Mouse (Mus musculus): ENCODE results near the gene C2cd5. TPM values are rescaled to one million over a fixed set of nuclear protein-coding genes. Genes with fewer than 3 reads are reported as not detected.

The C2cd5 gene
- total and polyA plus RNA-seq, 2 experiments from 2014 or later = 22.9 to 41.4 TPM

- no peaks in the 10 kb centered on the region for H3K9me3 ChIP-seq (ENCODE audit: low read length)
- H3K4me2 ChIP-seq (ENCODE audit: low read depth, low read length, poor library complexity, severe bottlenecking) = no peak overlapping the region
- no peak overlapping the region for H3K9ac ChIP-seq (replicated peaks; ENCODE audit: low read length, poor library complexity, severe bottlenecking)
- H3K27ac ChIP-seq (ENCODE audit: low read depth, low read length) = no peak overlapping the region
- no peaks in the 10 kb centered on the region for H3K27me3 ChIP-seq (ENCODE audit: insufficient read depth, low read length)
- no peaks in the 10 kb centered on the region for H3K36me3 ChIP-seq (ENCODE audit: insufficient read depth, low read length)
- no peak overlapping the region for H3K4me3 ChIP-seq (ENCODE audit: low read depth, low read length)
- TF ChIP-seq CTCF (IDR thresholded peaks at IDR 0.05) = no peak
- H3K4me1 ChIP-seq (ENCODE audit: insufficient read depth, low read length) = no peaks in the 10 kb centered on the region
- DNase-seq (ENCODE audit: low spot score) (no peak), ATAC-seq (ENCODE audit: low FRiP score) (no peak)
- WGBS = 97% methylated on average over 7 of the region's 7 CpGs
Measured at GRCm38 (mm10) chr6:143136688-143137087, 36.7 kb upstream of the C2cd5 start.

DNA sequence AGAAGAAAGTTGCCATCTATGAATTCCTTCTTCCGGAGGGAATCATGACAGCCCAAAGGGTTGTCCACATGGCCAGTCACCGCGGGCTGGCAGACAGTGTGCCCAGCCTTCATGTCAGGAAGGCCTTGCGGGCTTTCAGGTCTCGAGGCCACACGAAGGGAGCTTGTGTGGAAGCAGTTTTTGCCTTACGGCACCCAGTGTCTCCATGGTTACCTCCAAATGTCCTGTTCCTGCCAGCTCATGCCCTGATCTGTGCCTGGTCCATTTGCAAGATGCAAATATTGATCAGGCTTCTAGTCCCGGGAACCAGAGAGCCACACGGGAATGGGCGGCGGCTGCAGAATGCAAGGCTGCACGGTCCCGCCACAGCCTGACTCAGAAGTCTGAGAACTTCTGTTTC lies 35.2 kb upstream of the C2cd5 start:
- WGBS = 88% methylated on average over 13 of the region's 13 CpGs
- H3K4me3 ChIP-seq (ENCODE audit: low read depth, low read length) = no peak overlapping the region
- DNase-seq (ENCODE audit: low spot score) = no peak
- no peak overlapping the region for H3K27ac ChIP-seq (ENCODE audit: low read depth, low read length)
- no peak overlapping the region for H3K4me2 ChIP-seq (ENCODE audit: low read depth, low read length, poor library complexity, severe bottlenecking)
- ATAC-seq (ENCODE audit: low FRiP score) = no peak
- TF ChIP-seq CTCF (IDR thresholded peaks at IDR 0.05) = no peak
- H3K36me3 ChIP-seq (ENCODE audit: insufficient read depth, low read length) = no peaks in the 10 kb centered on the region
- no peaks in the 10 kb centered on the region for H3K27me3 ChIP-seq (ENCODE audit: insufficient read depth, low read length)
- no peaks in the 10 kb centered on the region for H3K9me3 ChIP-seq (ENCODE audit: low read length)
- H3K4me1 ChIP-seq (ENCODE audit: insufficient read depth, low read length) = no peaks in the 10 kb centered on the region
- no peak overlapping the region for H3K9ac ChIP-seq (replicated peaks; ENCODE audit: low read length, poor library complexity, severe bottlenecking)

DNA sequence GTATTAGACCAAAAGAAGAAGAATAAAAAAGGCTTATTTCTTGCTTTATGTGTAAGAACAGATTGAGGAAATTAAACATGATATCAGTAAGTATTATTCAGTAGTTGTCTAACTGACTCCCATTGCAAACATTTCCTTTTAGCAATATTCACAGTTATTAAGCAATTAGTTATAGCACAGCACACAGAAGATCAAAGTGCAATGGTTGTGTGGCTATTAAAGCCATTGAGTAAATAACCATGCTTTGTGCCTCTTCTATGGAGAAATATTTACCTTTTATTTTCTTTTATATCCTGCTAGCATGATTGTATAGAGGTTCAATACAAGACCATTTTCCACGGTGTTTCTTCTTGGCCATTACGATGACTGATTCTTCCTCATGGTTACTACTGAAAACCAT lies 33.2 kb upstream of the C2cd5 start:
- no peaks in the 10 kb centered on the region for H3K27me3 ChIP-seq (ENCODE audit: insufficient read depth, low read length)
- H3K9me3 ChIP-seq (ENCODE audit: low read length) = 0 out of 2 replicates have a peak, but pooled peaks cover 2% of the 10 kb centered on the region
- H3K27ac ChIP-seq (ENCODE audit: low read depth, low read length) = no peak overlapping the region
- TF ChIP-seq CTCF (IDR thresholded peaks at IDR 0.05) = no peak
- DNase-seq (ENCODE audit: low spot score) (no peak), ATAC-seq (ENCODE audit: low FRiP score) (no peak)
- H3K4me2 ChIP-seq (ENCODE audit: low read depth, low read length, poor library complexity, severe bottlenecking) = no peak overlapping the region
- 86% methylated on average over 2 of the region's 2 CpGs for WGBS
- no peak overlapping the region for H3K9ac ChIP-seq (replicated peaks; ENCODE audit: low read length, poor library complexity, severe bottlenecking)
- no peak overlapping the region for H3K4me3 ChIP-seq (ENCODE audit: low read depth, low read length)
- no peaks in the 10 kb centered on the region for H3K4me1 ChIP-seq (ENCODE audit: insufficient read depth, low read length)
- no peaks in the 10 kb centered on the region for H3K36me3 ChIP-seq (ENCODE audit: insufficient read depth, low read length)

GRCm38 (mm10) chr6:143131895-143132652 lies 32.1 kb upstream of the C2cd5 start:
- Histone ChIP-seq H3K27me3 (ENCODE audit: insufficient read depth, low read length) (no peaks in the 10 kb centered on the region), H3K4me3 (ENCODE audit: low read depth, low read length) (no peak overlapping the region), H3K27ac (ENCODE audit: low read depth, low read length) (no peak overlapping the region), H3K9me3 (ENCODE audit: low read length) (0 out of 2 replicates have a peak, but pooled peaks cover 2% of the 10 kb centered on the region), H3K9ac (replicated peaks; ENCODE audit: low read length, poor library complexity, severe bottlenecking) (no peak overlapping the region), H3K4me1 (ENCODE audit: insufficient read depth, low read length) (no peaks in the 10 kb centered on the region), H3K4me2 (ENCODE audit: low read depth, low read length, poor library complexity, severe bottlenecking) (no peak overlapping the region), H3K36me3 (ENCODE audit: insufficient read depth, low read length) (no peaks in the 10 kb centered on the region)
- no peak for ATAC-seq (ENCODE audit: low FRiP score)
- no peak for TF ChIP-seq CTCF (IDR thresholded peaks at IDR 0.05)
- 61% methylated on average over 6 of the region's 6 CpGs for WGBS
- DNase-seq (ENCODE audit: low spot score) = no peak

DNA sequence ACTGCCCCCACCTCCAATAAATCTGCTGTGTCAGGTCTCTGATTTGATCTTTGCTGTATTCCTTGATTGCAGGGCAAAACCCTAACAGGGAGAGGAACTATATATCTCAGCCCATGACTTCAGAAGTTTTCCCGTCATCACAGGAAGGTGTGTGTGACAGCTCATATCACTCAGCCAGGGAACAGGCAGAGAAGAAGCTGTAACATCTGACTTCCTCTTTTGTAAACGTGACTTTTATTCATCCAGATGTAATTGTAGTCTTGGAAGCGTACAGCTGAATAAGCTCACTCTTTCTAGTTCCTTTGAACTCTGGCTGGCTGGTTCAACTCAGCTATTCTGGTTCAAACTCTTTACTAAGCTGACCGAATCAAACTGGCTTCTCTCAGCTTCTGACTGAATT lies 30.5 kb upstream of the C2cd5 start:
- Histone ChIP-seq H3K9ac (replicated peaks; ENCODE audit: low read length, poor library complexity, severe bottlenecking) (no peak overlapping the region), H3K9me3 (ENCODE audit: low read length) (0 out of 2 replicates have a peak, but pooled peaks cover 2% of the 10 kb centered on the region), H3K4me2 (ENCODE audit: low read depth, low read length, poor library complexity, severe bottlenecking) (no peak overlapping the region), H3K4me1 (ENCODE audit: insufficient read depth, low read length) (no peaks in the 10 kb centered on the region), H3K27ac (ENCODE audit: low read depth, low read length) (no peak overlapping the region), H3K4me3 (ENCODE audit: low read depth, low read length) (no peak overlapping the region), H3K27me3 (ENCODE audit: insufficient read depth, low read length) (no peaks in the 10 kb centered on the region), H3K36me3 (ENCODE audit: insufficient read depth, low read length) (no peaks in the 10 kb centered on the region)
- ATAC-seq (ENCODE audit: low FRiP score) (no peak), DNase-seq (ENCODE audit: low spot score) (no peak)
- 90% methylated on average over 4 of the region's 4 CpGs for WGBS
- TF ChIP-seq CTCF (IDR thresholded peaks at IDR 0.05) = no peak

DNA sequence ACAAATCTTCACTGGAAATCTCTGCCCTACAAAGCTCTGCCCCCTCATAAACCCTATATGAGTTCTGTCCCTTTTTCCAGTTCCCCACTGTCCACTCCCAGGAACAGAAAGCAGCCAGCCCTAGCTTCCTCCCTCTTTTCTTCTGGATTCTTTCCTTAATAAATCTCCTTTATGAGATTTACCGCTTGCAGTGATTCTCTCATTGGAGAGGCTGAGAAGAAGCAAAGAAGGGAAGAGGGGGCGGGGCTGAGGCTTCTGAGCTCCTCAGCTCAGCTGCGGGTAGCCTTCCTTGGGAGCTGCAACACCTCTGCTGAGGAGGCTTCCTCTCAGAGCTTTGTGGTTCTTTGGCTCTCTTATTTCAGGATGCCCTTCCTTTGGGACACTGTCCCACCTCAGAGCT lies 30.0 kb upstream of the C2cd5 start:
- H3K4me2 ChIP-seq (ENCODE audit: low read depth, low read length, poor library complexity, severe bottlenecking) = no peak overlapping the region
- no peak overlapping the region for H3K27ac ChIP-seq (ENCODE audit: low read depth, low read length)
- WGBS = 69% methylated on average over 3 of the region's 3 CpGs
- no peak for TF ChIP-seq CTCF (IDR thresholded peaks at IDR 0.05)
- H3K4me3 ChIP-seq (ENCODE audit: low read depth, low read length) = no peak overlapping the region
- ATAC-seq (ENCODE audit: low FRiP score) = no peak
- H3K9ac ChIP-seq (replicated peaks; ENCODE audit: low read length, poor library complexity, severe bottlenecking) = no peak overlapping the region
- 0 out of 2 replicates have a peak, but pooled peaks cover 2% of the 10 kb centered on the region for H3K9me3 ChIP-seq (ENCODE audit: low read length)
- no peaks in the 10 kb centered on the region for H3K36me3 ChIP-seq (ENCODE audit: insufficient read depth, low read length)
- H3K4me1 ChIP-seq (ENCODE audit: insufficient read depth, low read length) = no peaks in the 10 kb centered on the region
- DNase-seq (ENCODE audit: low spot score) = no peak
- H3K27me3 ChIP-seq (ENCODE audit: insufficient read depth, low read length) = no peaks in the 10 kb centered on the region

All from midbrain, postnatal 0 days (tissue).